Comparison of ENCODE assay signal across 8 mouse cellular contexts in genomic region chr1:62707101-62707912, GRCm38 (mm10). TPM values are rescaled to one million over a fixed set of nuclear protein-coding genes. Genes with fewer than 3 reads are reported as not detected.
DNase-seq lines count a peak whose midpoint lies in the region; ATAC-seq and TF ChIP-seq lines count a peak whose summit lies in the region.

No protein-coding gene starts in this region.

- no peak for TF ChIP-seq EP300 in lung, postnatal 0 days (IDR thresholded peaks at IDR 0.05)

- no peak overlapping the region for H3K27ac ChIP-seq in kidney, postnatal 0 days
- H3K27ac ChIP-seq in lung, postnatal 0 days (ENCODE audit: low read length): peak overlapping the region; percentile 84; the same call in 1 of the 2 replicates

- intact Hi-C loops in gastrocnemius, postnatal 14 days (cut with DNase I; ENCODE audit: low total_unique reads): loop anchor here (10.0 kb wide), 1 partner anchor 783 kb away; no protein-coding TSS in a partner anchor

- H3K27me3 ChIP-seq in kidney, postnatal 0 days (ENCODE audit: insufficient read depth, low read length): peaks cover 14% of the 10 kb centered on the region; the same call in 1 of the 2 replicates
- H3K27me3 ChIP-seq in lung, postnatal 0 days (replicated peaks; ENCODE audit: insufficient read depth, low read length): no peaks in the 10 kb centered on the region

- no peaks in the 10 kb centered on the region for H3K9me3 ChIP-seq in kidney, postnatal 0 days (replicated peaks; ENCODE audit: low read length)
- no peaks in the 10 kb centered on the region for H3K9me3 ChIP-seq in lung, postnatal 0 days (ENCODE audit: low read length)

- ATAC-seq in kidney, postnatal 0 days (replicated peaks; ENCODE audit: low FRiP score, low read depth): no peak; the same call in 1 of the 2 replicates
- no peak for ATAC-seq in lung, postnatal 0 days
- no peak for ATAC-seq in activated CD4-positive, CD25-positive, alpha-beta regulatory T cell, adult 4 months

- peak overlapping the region; percentile 64 for H3K9ac ChIP-seq in kidney, postnatal 0 days (ENCODE audit: low read depth, low read length)
- peak overlapping the region; percentile 29 for H3K9ac ChIP-seq in lung, postnatal 0 days (replicated peaks; ENCODE audit: low read depth)

- peak overlapping the region; percentile 72 for H3K4me2 ChIP-seq in kidney, postnatal 0 days (ENCODE audit: low read length)
- H3K4me2 ChIP-seq in lung, postnatal 0 days (replicated peaks; ENCODE audit: low read depth, low read length): peak overlapping the region; percentile 98

- H3K36me3 ChIP-seq in kidney, postnatal 0 days (ENCODE audit: insufficient read depth, low read length): no peaks in the 10 kb centered on the region
- no peaks in the 10 kb centered on the region for H3K36me3 ChIP-seq in lung, postnatal 0 days (ENCODE audit: insufficient read depth, low read length)

- peaks cover 24% of the 10 kb centered on the region for H3K4me1 ChIP-seq in kidney, postnatal 0 days (replicated peaks; ENCODE audit: insufficient read depth, low read length)
- peaks cover 10% of the 10 kb centered on the region; the same call in 1 of the 2 replicates for H3K4me1 ChIP-seq in lung, postnatal 0 days (ENCODE audit: insufficient read depth, low read depth, low read length)

- H3K4me3 ChIP-seq in kidney, postnatal 0 days (replicated peaks; ENCODE audit: low read depth, low read length): peak overlapping the region; percentile 52
- H3K4me3 ChIP-seq in lung, postnatal 0 days (ENCODE audit: low read depth, low read length): peak overlapping the region; percentile 76

- peak; percentile 57 for DNase-seq in layer of hippocampus, adult 11-12 months (ENCODE audit: low spot score)
- no peak for DNase-seq in layer of hippocampus, adult 9-10 months (ENCODE audit: low spot score)
- peak; percentile 56 to 69 for DNase-seq in adrenal gland, postnatal 36 days
- DNase-seq in gastrocnemius, postnatal 14 days: peak; percentile 71
- DNase-seq in kidney, postnatal 0 days (ENCODE audit: low spot score): peak; percentile 91
- DNase-seq in lung, postnatal 0 days (ENCODE audit: low spot score): peak; percentile 75
- peak; percentile 37 for DNase-seq in right cerebral cortex, postnatal 25 days

- peak; percentile 63 for TF ChIP-seq CTCF in kidney, postnatal 0 days (IDR thresholded peaks at IDR 0.05; ENCODE audit: low read depth)
- TF ChIP-seq CTCF in lung, postnatal 0 days (IDR thresholded peaks at IDR 0.05): peak; percentile 62

- WGBS in kidney, postnatal 0 days: under 1% methylated on average over 35 of the region's 35 CpGs
- 1% methylated on average over 34 of the region's 35 CpGs for WGBS in lung, postnatal 0 days

RNA-seq across cellular contexts. Expression of gene Nrp2, which starts 4.2 kb away (rescaled TPM):
- total RNA-seq in adrenal gland, postnatal 36 days (2021): 10 to 100 TPM; 36.7 to 37.9 TPM
- 10 to 100 TPM; 13.3 to 14.2 TPM for total RNA-seq in gastrocnemius, postnatal 14 days (2021)
- 5.4 and 5.6 TPM in 2 replicates for polyA plus RNA-seq in kidney, postnatal 0 days (2015; fragmentation: Nextera tagmentation; extraction: Ambion mirVana)
- 14.0 and 17.5 TPM in 2 replicates for polyA plus RNA-seq in lung, postnatal 0 days (2015; fragmentation: Nextera tagmentation; extraction: Ambion mirVana)
- under 1 TPM in 1 of 2 experiments, not detected in 1; 0.19 TPM for polyA plus RNA-seq in activated CD4-positive, CD25-positive, alpha-beta regulatory T cell, adult 4 months (2017; shearing (Covaris generic))
